Mouse (Mus musculus): Measurements from ENCODE around the gene Itgb8.

- TF ChIP-seq CTCF (IDR thresholded peaks at IDR 0.05; ENCODE audit: low read depth, low read length) (no peak), POLR2A (IDR thresholded peaks at IDR 0.05; ENCODE audit: borderline replicate concordance, low read depth, low read length) (no peak)
Measured at GRCm38 (mm10) chr12:119146031-119146430, 92.6 kb downstream of the Itgb8 start.

Measured in bone marrow macrophage, adult 2 months (primary cell).